Mouse (Mus musculus) E14TG2a.4 (cell line): ENCODE data around the gene 9230102O04Rik.

Experiments used
- H3K27me3 ChIP-seq: 2 replicates; pipeline ENCODE4 v1.6.1; 2014; ENCODE audit warnings: low read length, control low read depth; ENCODE audit not compliant: insufficient read depth
- H3K36me3 ChIP-seq: 2 replicates; pipeline ENCODE4 v1.6.1; 2014; ENCODE audit warnings: low read length, control low read depth; ENCODE audit not compliant: insufficient read depth
- H3K4me1 ChIP-seq: replicated peaks from 2 replicates; pipeline ENCODE4 v1.6.1; 2014; ENCODE audit warnings: low read depth, low read length, control low read depth
- H3K4me3 ChIP-seq: replicated peaks from 2 replicates; pipeline ENCODE4 v1.5.1; 2014; ENCODE audit warnings: mild to moderate bottlenecking, low read length
- H3K9me3 ChIP-seq: 2 replicates; pipeline ENCODE4 v1.6.1; 2014; ENCODE audit warnings: low read length, control low read depth
- CTCF ChIP-seq: conservative IDR thresholded peaks from 2 replicates; pipeline ENCODE4 v1.5.1; 2014; ENCODE audit warnings: low read length
- NANOG ChIP-seq: IDR thresholded peaks from 2 replicates; pipeline ENCODE4 v1.6.1; 2014; ENCODE audit warnings: borderline replicate concordance, low read length, mixed read lengths
- POU5F1 ChIP-seq: IDR thresholded peaks from 2 replicates; pipeline ENCODE4 v1.6.1; 2014; ENCODE audit warnings: low read length, borderline replicate concordance

9230102O04Rik gene

DNA sequence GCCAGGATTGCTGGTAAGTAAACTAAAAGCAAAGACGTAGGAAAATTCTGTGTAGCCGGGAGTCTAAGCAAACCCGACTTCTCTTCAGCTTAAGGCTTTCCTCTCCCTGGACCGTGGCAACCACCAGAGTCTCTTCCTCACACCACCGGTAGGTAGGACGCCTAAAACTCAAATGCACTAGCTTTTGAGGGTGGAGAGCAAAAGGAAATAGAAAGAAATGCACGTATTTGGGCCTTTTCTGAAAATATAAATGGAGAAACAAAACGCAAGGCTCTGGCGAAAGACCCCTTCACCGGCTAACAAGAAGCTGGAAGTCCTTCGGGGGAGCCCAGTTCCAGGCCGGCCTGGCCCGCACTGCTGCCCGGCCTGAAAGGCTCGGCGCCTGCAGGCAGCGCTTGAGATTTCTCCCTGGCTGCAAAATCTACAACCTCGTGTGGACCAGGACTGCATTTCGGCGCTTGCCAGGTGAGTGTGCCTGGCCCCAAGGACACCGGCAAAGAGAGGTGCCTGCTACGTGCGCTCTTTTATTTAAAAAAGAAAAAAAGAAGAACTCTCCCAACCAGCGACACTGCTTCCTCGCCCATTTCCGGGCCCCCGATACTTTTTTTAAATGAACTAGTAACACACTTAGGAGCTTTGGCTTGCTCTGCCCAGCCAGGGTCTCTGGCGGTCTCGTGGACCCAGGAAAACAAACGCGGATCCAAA lies 12.6 kb downstream of the 9230102O04Rik start:
- Histone ChIP-seq H3K36me3 (no peaks in the 10 kb centered on the region), H3K4me1 (peaks cover 72% of the 10 kb centered on the region), H3K9me3 (no peaks in the 10 kb centered on the region), H3K4me3 (peak overlapping the region; percentile 76), H3K27me3 (peaks cover 98% of the 10 kb centered on the region)
- TF ChIP-seq CTCF: no peak
- no peak for TF ChIP-seq NANOG
- no peak for TF ChIP-seq POU5F1

- Histone ChIP-seq H3K9me3 (no peaks in the 10 kb centered on the region), H3K4me1 (peaks cover 73% of the 10 kb centered on the region), H3K36me3 (no peaks in the 10 kb centered on the region), H3K27me3 (peaks cover 98% of the 10 kb centered on the region), H3K4me3 (no peak overlapping the region)
- TF ChIP-seq POU5F1: no peak
- no peak for TF ChIP-seq NANOG
- no peak for TF ChIP-seq CTCF
Measured at GRCm38 (mm10) chr2:9875676-9876357, 13.5 kb downstream of the 9230102O04Rik start.

DNA sequence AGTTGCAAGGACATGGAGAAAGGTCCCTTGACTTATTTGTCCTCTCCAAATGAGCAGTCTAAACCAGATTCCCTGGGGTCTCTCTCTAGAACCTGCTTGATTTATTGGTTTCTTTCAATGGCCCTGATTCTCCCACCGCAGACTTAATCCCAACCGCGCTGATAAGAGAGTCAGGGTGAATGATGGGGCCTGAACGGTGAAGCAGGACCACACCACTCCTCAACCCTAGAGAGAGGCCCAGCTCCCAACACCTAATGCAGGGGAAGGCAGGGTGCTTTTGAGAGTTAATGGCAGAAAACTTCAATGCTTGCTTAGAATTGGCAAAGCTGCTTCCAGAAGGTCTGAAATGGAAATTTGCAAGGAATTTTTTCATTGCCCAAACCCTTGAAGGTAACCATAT lies 14.1 kb downstream of the 9230102O04Rik start:
- TF ChIP-seq CTCF: no peak
- no peak for TF ChIP-seq NANOG
- no peak for TF ChIP-seq POU5F1
- H3K4me1 ChIP-seq: peaks cover 68% of the 10 kb centered on the region
- H3K9me3 ChIP-seq: no peaks in the 10 kb centered on the region
- H3K36me3 ChIP-seq: no peaks in the 10 kb centered on the region
- H3K27me3 ChIP-seq: peaks cover 97% of the 10 kb centered on the region
- H3K4me3 ChIP-seq: peak overlapping the region; percentile 46; the same call in 1 of the 2 replicates

GRCm38 (mm10) chr2:9874467-9875219 lies 14.7 kb downstream of the 9230102O04Rik start:
- Histone ChIP-seq H3K9me3 (peaks cover 4% of the 10 kb centered on the region), H3K36me3 (no peaks in the 10 kb centered on the region), H3K27me3 (peaks cover 96% of the 10 kb centered on the region), H3K4me1 (peaks cover 66% of the 10 kb centered on the region), H3K4me3 (peak overlapping the region; percentile 46; the same call in 1 of the 2 replicates)
- TF ChIP-seq NANOG: no peak
- no peak for TF ChIP-seq POU5F1
- no peak for TF ChIP-seq CTCF

DNA sequence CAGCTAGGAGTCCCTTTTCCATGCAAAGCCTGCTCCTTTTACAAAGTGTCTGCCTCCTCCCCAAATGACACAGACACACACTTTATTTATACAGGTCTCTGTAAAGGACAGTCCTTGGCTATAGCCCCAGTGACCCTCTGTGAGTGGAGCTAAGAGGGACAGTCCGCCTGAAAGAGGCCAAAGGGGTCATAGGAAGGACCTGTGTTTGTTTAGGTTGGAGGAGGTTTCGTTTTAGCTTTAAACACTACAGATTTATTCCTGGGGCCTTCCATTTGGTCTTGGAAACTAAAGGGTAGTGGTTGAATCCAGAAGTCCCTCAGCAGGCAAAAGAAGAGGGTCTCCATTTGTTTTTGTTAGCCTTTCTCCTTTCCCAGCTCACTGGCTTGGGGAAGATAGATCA lies 15.6 kb downstream of the 9230102O04Rik start:
- H3K4me3 ChIP-seq: no peak overlapping the region
- H3K36me3 ChIP-seq: no peaks in the 10 kb centered on the region
- peaks cover 7% of the 10 kb centered on the region for H3K9me3 ChIP-seq
- peaks cover 59% of the 10 kb centered on the region for H3K4me1 ChIP-seq
- TF ChIP-seq CTCF (no peak), POU5F1 (no peak), NANOG (no peak)
- peaks cover 96% of the 10 kb centered on the region for H3K27me3 ChIP-seq

DNA sequence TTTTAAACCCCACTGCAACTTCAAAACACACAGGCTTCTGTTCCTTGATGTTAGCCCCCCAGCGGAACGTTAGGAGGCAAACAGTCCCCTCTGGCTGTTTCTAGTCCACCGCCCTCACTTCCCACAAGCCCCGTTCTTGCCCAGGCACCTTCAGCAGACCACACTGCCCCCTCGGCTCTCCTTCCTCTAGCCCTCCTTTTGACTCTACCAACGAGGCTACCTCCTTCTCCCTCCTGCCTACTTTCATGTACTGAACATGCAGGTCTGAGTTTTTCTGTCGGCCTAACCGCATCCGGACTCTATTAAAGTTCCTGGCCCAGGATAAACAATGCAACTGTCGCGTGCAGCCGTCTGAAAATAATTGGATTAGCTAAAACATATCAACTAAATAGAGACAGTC lies 16.7 kb downstream of the 9230102O04Rik start:
- Histone ChIP-seq H3K4me1 (peaks cover 53% of the 10 kb centered on the region), H3K36me3 (no peaks in the 10 kb centered on the region), H3K27me3 (peaks cover 95% of the 10 kb centered on the region), H3K9me3 (peaks cover 7% of the 10 kb centered on the region), H3K4me3 (0 out of 2 replicates have a peak overlapping the region, but pooled peaks have one; percentile 26)
- TF ChIP-seq CTCF: no peak

DNA sequence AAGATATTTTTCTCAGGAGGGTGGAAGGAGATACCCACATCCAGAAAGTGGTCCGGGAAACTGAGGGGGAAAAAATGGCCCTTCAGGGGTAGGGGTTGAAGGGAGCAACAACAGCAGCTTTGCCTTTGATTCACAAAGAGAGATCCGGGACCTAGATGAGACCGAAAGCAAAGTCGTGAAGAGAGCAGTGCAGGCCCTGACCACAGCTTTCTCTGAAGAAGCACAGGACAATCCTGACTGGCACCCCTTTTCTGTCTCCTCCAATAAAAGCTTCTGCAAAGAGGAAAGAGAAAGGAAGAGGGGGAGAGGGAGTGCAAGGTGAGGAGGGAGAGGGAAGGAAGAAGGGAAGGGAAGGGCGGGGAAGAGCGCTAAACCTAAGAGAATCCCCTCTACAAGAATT lies 17.5 kb downstream of the 9230102O04Rik start:
- H3K4me3 ChIP-seq: no peak overlapping the region
- TF ChIP-seq NANOG: no peak
- TF ChIP-seq POU5F1: no peak
- TF ChIP-seq CTCF: no peak
- H3K4me1 ChIP-seq: peaks cover 45% of the 10 kb centered on the region
- peaks cover 7% of the 10 kb centered on the region for H3K9me3 ChIP-seq
- H3K36me3 ChIP-seq: no peaks in the 10 kb centered on the region
- H3K27me3 ChIP-seq: peaks cover 86% of the 10 kb centered on the region

DNA sequence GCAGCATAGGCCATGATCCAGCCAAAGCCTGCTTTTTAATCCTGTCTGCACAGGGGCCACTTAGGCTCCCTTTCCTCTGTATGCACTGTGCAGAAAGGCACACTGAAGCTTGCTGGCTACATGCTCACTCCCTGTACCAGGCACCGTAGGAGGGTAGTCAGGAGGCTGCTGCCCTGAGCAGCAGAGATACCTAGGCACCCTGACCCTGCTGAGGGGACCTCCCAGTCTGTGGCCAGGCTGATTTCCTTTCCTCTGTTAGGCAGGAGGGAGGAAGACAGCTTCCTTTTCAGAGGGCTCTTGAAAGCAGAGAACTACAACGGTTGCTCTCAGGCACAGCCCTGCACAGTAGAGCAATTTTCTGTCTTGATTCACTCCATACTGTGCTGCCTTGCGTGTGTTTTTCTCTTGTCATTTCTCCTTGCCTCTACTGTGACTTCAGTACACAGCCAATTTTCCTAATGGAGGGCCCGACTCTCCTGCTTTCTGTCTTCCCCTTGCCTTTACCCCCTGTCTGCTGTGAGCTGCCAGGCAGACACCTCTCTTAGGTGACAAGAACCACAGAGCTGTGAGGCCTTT lies 18.1 kb downstream of the 9230102O04Rik start:
- H3K4me1 ChIP-seq: peaks cover 40% of the 10 kb centered on the region

More for the DNA sequence above, 18.1 kb downstream of the 9230102O04Rik start:
- no peak overlapping the region for H3K4me3 ChIP-seq
- TF ChIP-seq CTCF: no peak
- no peak for TF ChIP-seq POU5F1
- TF ChIP-seq NANOG: no peak
- H3K36me3 ChIP-seq: no peaks in the 10 kb centered on the region
- H3K27me3 ChIP-seq: peaks cover 86% of the 10 kb centered on the region
- H3K9me3 ChIP-seq: peaks cover 7% of the 10 kb centered on the region
